ENCODE assay signal across 9 mouse cellular contexts in the genomic region with DNA sequence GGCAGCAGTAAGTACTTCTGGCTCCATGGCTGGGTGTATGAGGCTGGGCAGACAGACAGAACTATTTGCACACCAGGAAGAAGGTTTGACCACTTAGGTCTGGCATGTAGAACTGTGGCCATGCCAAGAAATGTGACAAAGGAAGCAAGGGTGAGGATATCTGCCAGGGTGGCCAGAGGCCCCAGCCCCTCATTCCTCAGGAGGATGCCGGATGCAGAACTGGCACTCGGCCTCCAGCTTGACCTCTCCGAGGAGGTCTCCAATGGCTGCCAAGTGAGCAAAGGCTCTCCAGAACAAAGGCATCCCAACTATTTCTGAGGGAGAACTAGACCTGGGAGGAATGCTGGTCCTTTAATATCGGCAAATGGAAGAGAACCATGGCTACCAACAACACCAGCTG.
DNase-seq lines count a peak whose midpoint lies in the region; ATAC-seq and TF ChIP-seq lines count a peak whose summit lies in the region.
"Had no signal": no experiment of that assay in that cellular context is flagged by ENCODE, and none has a peak within 500 bp of the region (broad histone marks: within the 10 kb centered on the region; RNA-seq: fewer than 3 reads in every experiment).

No protein-coding gene starts in this region.

- H3K9ac ChIP-seq in heart, embryonic 14.5 days (ENCODE audit: low read length), result no peak overlapping the region
- H3K9ac ChIP-seq in lung, embryonic 14.5 days, result no peak overlapping the region
- H3K9ac ChIP-seq: forebrain, postnatal 0 days had no signal

- H3K27me3 ChIP-seq in heart, embryonic 14.5 days (ENCODE audit: control insufficient read depth, insufficient read depth, low read length), result no peaks in the 10 kb centered on the region
- no peaks in the 10 kb centered on the region for H3K27me3 ChIP-seq in lung, embryonic 14.5 days (ENCODE audit: insufficient read depth, low read length)

- H3K4me2 ChIP-seq in heart, embryonic 14.5 days (ENCODE audit: low read length), result no peak overlapping the region
- no peak overlapping the region for H3K4me2 ChIP-seq in lung, embryonic 14.5 days

- H3K9me3 ChIP-seq in heart, embryonic 14.5 days (ENCODE audit: control insufficient read depth, low read length), result no peaks in the 10 kb centered on the region; the same call in 1 of the 2 replicates
- no peaks in the 10 kb centered on the region for H3K9me3 ChIP-seq in lung, embryonic 14.5 days (ENCODE audit: low read depth, low read length)

- no peak overlapping the region for H3K4me3 ChIP-seq in heart, embryonic 14.5 days (ENCODE audit: control insufficient read depth in 1 of 2, insufficient read depth in 1 of 2, low read depth in 1 of 2, low read length in 2 of 2)
- no peak overlapping the region for H3K4me3 ChIP-seq in lung, embryonic 14.5 days (ENCODE audit: low read depth, low read length)

- peaks cover 23 to 34% of the 10 kb centered on the region in 2 experiments for H3K4me1 ChIP-seq in heart, embryonic 14.5 days (ENCODE audit: control insufficient read depth in 2 of 2, insufficient read depth in 2 of 2, low read length in 2 of 2)
- peaks cover 5% of the 10 kb centered on the region; the same call in 1 of the 2 replicates for H3K4me1 ChIP-seq in lung, embryonic 14.5 days (ENCODE audit: insufficient read depth)

- 9% methylated on average over 4 of the region's 4 CpGs for WGBS in heart, embryonic 14.5 days
- WGBS in lung, embryonic 14.5 days, result 16% methylated on average over 4 of the region's 4 CpGs

- no peak for TF ChIP-seq CTCF in lung, embryonic 14.5 days (IDR thresholded peaks at IDR 0.05; ENCODE audit: low read depth)

- ATAC-seq in heart, embryonic 14.5 days (ENCODE audit: insufficient number of reproducible peaks, insufficient read depth, low FRiP score, low read depth), result peak; percentile 50; the same call in 1 of the 2 replicates
- peak; percentile 54 for ATAC-seq in lung, embryonic 14.5 days (ENCODE audit: insufficient read depth)
- ATAC-seq: forebrain, postnatal 0 days had no signal

- peak; percentile 13 for DNase-seq in urinary bladder, postnatal 14 days (ENCODE audit: low spot score)
- DNase-seq in urinary bladder, postnatal 25 days (ENCODE audit: low spot score), result no peak
- peak; percentile 57 for DNase-seq in lung, embryonic 14.5 days
- DNase-seq in c-Kit-positive CD71-positive TER-119-positive erythroid progenitor cells, embryonic 14.5 days (ENCODE audit: low spot score), result no peak
- DNase-seq in left cerebral cortex, adult 18-20 months (ENCODE audit: low spot score in 2 of 2), result no peak
- DNase-seq in urinary bladder, postnatal 36 days (ENCODE audit: low spot score in 2 of 2), result no peak
- no peak for DNase-seq in right cerebral cortex, postnatal 4 days
- DNase-seq: forebrain, postnatal 0 days had no signal

- H3K27ac ChIP-seq in heart, embryonic 14.5 days (replicated peaks in 1 of 2; ENCODE audit: control insufficient read depth in 1 of 2, insufficient read depth in 1 of 2, low read depth in 2 of 2, low read length in 2 of 2), result peak overlapping the region; percentile 55 to 74
- H3K27ac ChIP-seq in lung, embryonic 14.5 days (ENCODE audit: low read depth), result peak overlapping the region; percentile 47; the same call in 1 of the 2 replicates

- peaks cover 20% of the 10 kb centered on the region for H3K36me3 ChIP-seq in heart, embryonic 14.5 days (ENCODE audit: control insufficient read depth, insufficient read depth, low read length)
- no peaks in the 10 kb centered on the region for H3K36me3 ChIP-seq in lung, embryonic 14.5 days (ENCODE audit: insufficient read depth)

Comparison
In these comparisons a context has a peak if more than half of its experiments do, and no peak if none do; other contexts are left out.
1. DNase-seq: peak in urinary bladder, postnatal 14 days (single experiment) and lung, embryonic 14.5 days (single experiment); none in urinary bladder, postnatal 25 days (single experiment), c-Kit-positive CD71-positive TER-119-positive erythroid progenitor cells, embryonic 14.5 days (single experiment), left cerebral cortex, adult 18-20 months (0 of 2), urinary bladder, postnatal 36 days (0 of 2) and right cerebral cortex, postnatal 4 days (single experiment).